Mouse (Mus musculus) splenic B cell, adult 2 months (primary cell): ENCODE data around the gene Hapln4.
A peak's percentile ranks its signal among the peaks of the same experiment; 100 is the strongest.

Source experiments
- DNase-seq: peaks from one replicate; pipeline ENCODE4 v3.0.0-alpha.2; 2011; ENCODE audit warnings: low read depth, low spot score
- H3K27me3 ChIP-seq: 2 replicates; pipeline ENCODE4 v1.6.1; 2012; ENCODE audit warnings: mild to moderate bottlenecking, low read length, moderate library complexity, mixed read lengths; ENCODE audit not compliant: control insufficient read depth, poor library complexity, insufficient read depth, severe bottlenecking
- H3K36me3 ChIP-seq: 2 replicates; pipeline ENCODE4 v1.6.1; 2012; ENCODE audit warnings: mild to moderate bottlenecking, low read length, moderate library complexity, mixed read lengths; ENCODE audit not compliant: control insufficient read depth, poor library complexity, insufficient read depth, severe bottlenecking

Gene Hapln4

DNA sequence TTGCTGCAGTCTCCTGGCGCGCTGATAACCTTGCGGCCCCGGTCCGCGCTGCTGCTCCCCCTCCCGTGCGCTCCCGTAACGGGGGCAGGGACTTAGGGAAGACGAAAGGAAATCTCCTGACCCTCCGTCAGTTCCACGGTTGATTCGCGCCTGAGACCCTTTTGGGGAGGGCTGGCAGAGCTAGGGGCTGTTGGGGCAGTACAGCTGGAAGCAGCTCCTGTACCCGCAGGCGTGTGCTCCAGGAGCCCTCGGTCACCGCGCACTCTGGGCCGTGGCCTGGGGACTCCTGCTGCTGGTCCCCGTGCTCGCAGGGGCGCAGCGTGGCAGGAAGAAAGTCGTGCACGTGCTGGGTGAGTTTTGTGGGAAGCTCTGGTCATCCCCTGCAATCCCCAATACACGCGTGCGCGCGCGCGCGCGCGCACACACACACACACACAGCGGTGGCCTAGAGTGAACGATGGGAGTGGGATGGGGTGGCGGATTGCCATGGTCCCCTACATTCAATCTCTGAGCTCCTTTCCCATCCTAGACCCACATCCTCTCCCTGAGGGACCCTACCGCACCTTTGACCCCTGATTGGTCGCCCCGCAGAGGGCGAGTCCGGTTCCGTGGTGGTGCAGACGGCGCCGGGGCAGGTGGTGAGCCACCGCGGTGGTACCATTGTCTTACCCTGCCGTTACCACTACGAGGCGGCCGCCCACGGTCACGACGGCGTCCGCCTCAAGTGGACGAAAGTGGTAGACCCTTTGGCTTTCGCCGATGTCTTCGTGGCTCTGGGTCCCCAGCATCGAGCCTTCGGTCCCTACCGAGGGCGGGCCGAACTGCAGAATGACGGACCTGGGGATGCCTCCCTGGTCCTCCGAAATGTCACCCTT lies 1.2 kb downstream of the Hapln4 start:
- Histone ChIP-seq H3K36me3 (no peaks in the 10 kb centered on the region), H3K27me3 (no peaks in the 10 kb centered on the region; the same call in 1 of the 2 replicates)
- DNase-seq = no peak

DNA sequence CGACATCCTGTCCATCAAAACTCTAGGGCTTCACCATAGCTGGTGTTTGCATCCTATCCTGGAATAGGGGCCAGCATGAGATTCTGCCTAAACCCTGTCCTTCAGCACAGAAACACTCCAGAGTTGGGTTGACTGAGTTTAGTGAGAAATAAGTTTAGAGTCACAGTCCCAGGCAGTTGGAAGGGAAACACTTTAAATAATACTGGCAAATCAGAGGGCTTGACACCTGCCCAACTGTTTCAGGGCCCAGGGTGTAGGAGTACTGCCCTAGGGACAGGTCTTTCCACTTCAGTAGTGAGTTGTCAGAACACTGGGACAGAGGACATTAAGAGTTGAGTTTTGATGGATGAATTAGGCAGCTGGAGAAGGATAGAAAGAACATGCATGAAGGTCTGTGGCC lies 2.9 kb downstream of the Hapln4 start:
- no peak for DNase-seq
- H3K36me3 ChIP-seq = no peaks in the 10 kb centered on the region
- no peaks in the 10 kb centered on the region; the same call in 1 of the 2 replicates for H3K27me3 ChIP-seq

DNA sequence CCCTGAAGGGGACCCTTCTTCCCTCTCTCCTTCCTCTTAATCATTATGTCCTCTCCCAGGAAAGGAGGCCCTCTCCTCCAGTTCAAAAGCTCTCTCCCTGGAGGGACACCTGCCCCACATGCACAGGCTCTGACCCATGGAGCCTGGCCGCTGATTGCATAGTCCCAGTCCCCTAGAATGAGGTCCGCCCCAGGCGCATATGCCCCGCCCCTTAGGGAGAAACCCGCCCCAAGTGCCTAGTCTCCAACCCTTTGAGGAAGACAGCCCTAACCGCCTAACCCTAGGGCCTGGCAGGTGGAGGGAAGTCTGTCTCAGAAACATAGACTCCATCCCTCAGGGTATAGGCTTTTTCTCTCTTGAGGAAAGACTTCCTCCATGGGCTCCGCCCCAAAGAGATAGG lies 4.0 kb downstream of the Hapln4 start:
- no peak for DNase-seq
- Histone ChIP-seq H3K36me3 (no peaks in the 10 kb centered on the region), H3K27me3 (no peaks in the 10 kb centered on the region; the same call in 1 of the 2 replicates)

- Histone ChIP-seq H3K27me3 (no peaks in the 10 kb centered on the region; the same call in 1 of the 2 replicates), H3K36me3 (no peaks in the 10 kb centered on the region)
- DNase-seq = peak; percentile 48
These were observed 4.8 kb downstream of the Hapln4 start for GRCm38 (mm10) chr8:70087836-70088650.

GRCm38 (mm10) chr8:70089296-70089960 lies 6.2 kb downstream of the Hapln4 start:
- DNase-seq = no peak
- Histone ChIP-seq H3K36me3 (no peaks in the 10 kb centered on the region), H3K27me3 (no peaks in the 10 kb centered on the region; the same call in 1 of the 2 replicates)

DNA sequence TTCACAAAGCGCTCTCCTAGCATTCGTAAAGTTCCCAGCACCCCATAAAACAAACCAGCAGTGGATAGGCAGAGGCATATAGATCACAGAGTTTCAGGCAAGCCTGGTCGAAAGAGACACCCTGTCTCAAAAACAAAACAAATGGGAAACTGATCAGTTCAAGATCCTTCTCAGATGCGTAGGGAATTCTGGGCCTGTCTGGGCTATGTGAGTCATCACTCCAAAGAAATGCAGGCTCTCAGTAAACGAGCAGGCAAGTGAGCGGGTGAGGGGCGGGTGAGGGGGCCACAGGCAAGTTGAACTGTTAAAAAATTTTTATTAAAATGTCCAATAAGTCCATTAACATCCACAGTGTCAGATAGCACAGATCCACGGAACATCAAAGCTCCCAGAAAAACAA lies 9.5 kb downstream of the Hapln4 start:
- no peak for DNase-seq
- no peaks in the 10 kb centered on the region for H3K36me3 ChIP-seq

GRCm38 (mm10) chr8:70099276-70099675 lies 16.0 kb downstream of the Hapln4 start:
- H3K36me3 ChIP-seq = no peaks in the 10 kb centered on the region
- DNase-seq = no peak
- no peaks in the 10 kb centered on the region for H3K27me3 ChIP-seq

More for the DNA sequence above, 9.5 kb downstream of the Hapln4 start:
- H3K27me3 ChIP-seq = no peaks in the 10 kb centered on the region

DNA sequence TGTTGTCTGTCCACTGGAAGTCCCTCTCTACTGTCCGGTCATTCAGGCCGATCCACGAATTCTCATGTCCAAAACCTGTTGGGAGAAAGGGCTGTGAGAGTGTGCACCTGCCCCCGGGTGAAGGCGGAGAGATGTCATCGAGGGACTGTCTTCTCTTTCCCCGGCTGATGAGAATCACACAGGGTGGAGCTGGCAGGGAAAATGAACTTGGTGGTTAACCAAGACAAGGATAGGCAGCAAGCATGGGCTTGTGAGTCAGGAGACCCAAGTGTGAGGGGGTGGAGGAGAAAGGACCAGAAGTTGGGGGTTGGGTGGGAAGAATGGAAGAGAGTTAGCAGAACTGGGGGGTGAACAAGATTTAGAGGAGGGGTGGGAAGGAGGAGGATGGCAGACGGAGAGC lies 17.0 kb downstream of the Hapln4 start:
- Histone ChIP-seq H3K36me3 (no peaks in the 10 kb centered on the region), H3K27me3 (no peaks in the 10 kb centered on the region)
- no peak for DNase-seq

GRCm38 (mm10) chr8:70104506-70104905 lies 21.2 kb downstream of the Hapln4 start:
- H3K36me3 ChIP-seq = no peaks in the 10 kb centered on the region
- peak; percentile 84 for DNase-seq
- H3K27me3 ChIP-seq = no peaks in the 10 kb centered on the region

DNA sequence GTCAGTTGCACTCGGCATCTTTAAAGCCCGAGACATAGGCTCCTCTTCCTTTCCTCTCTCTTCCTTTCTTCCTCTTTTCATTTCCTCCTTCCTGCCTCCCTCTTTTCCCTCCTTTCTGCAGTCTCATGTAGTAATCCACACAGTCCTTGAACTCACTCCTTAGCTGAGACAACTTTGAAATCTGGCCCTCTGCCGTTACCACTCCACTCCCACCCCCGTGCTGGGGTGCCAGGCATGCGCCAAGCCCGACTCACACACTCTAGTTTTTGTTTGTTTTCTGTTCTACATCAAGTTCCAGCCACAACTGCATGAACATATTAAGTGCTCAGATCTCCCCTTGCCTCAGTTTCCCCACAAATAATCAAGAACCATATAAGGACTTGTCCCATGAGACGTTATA lies 21.7 kb downstream of the Hapln4 start:
- Histone ChIP-seq H3K36me3 (no peaks in the 10 kb centered on the region), H3K27me3 (no peaks in the 10 kb centered on the region)
- DNase-seq = no peak

DNA sequence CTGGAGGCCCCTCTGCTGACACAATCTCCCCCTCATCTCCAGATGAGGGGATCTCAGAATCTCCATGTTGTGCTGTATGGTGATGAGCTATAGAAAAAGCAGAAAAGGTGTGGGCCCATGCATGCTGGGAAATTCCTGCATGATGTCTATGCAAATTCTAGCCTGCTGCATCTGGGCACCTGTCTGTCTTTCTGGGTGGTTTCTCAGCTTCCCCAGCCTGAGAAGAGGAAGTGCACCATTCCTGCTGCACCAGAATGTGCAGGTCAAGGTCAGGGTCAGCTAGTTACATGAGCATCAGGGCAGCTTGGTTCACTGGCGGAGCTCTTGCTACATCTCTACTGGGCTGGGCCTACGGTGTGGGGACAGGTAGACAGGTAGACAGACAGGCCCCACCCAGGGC lies 27.2 kb downstream of the Hapln4 start:
- Histone ChIP-seq H3K27me3 (no peaks in the 10 kb centered on the region), H3K36me3 (no peaks in the 10 kb centered on the region)
- peak; percentile 63 for DNase-seq

DNA sequence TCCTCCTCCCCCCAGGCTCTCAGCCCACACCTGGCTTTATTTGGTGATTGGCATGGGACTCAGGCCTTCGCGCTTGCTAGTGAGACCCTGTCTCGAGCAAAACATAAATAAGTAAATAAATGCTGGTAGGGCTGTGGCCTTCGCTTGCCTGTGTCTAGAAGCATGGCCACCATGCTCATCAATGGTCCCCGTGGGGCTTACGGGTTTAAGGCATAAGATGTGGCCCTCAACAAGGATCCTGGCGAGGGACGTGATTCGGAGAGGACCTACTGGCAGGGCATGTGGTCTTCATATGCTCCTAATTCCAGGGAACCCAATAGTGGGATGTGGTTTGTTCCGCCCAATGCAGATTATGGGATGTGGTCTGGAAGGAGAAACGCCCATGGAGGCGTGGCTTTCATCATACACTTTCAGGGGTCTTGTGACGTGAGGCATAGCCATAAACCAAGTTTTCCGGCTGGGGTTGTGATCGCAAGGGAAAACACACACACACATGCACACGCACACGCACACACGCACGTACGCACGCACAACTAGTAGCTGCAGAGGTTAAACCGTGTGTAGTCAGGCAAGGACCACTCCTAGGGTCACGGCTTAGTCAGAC lies 28.0 kb downstream of the Hapln4 start:
- Histone ChIP-seq H3K27me3 (no peaks in the 10 kb centered on the region), H3K36me3 (no peaks in the 10 kb centered on the region)
- DNase-seq = no peak

GRCm38 (mm10) chr8:70112401-70113016 lies 29.3 kb downstream of the Hapln4 start:
- peak; percentile 31 for DNase-seq

GRCm38 (mm10) chr8:70114488-70114887 lies 31.2 kb downstream of the Hapln4 start:
- no peak for DNase-seq
- H3K27me3 ChIP-seq = no peaks in the 10 kb centered on the region
- no peaks in the 10 kb centered on the region for H3K36me3 ChIP-seq

More at GRCm38 (mm10) chr8:70112401-70113016, 29.3 kb downstream of the Hapln4 start:
- Histone ChIP-seq H3K27me3 (no peaks in the 10 kb centered on the region), H3K36me3 (no peaks in the 10 kb centered on the region)
